Mouse (Mus musculus) embryonic fibroblast, embryonic 13.5 days (primary cell): ENCODE results near the gene Ston2. TPM values are rescaled to one million over a fixed set of nuclear protein-coding genes. Genes with fewer than 3 reads are reported as not detected.
A peak's percentile ranks its signal among the peaks of the same experiment; 100 is the strongest.

ENCODE experiments used
- H3K27ac ChIP-seq: 2 replicates; pipeline ENCODE4 v1.5.1; 2012; ENCODE audit warnings: low read length, control low read depth, inconsistent platforms; ENCODE audit not compliant: insufficient read depth
- H3K4me1 ChIP-seq: 2 replicates; pipeline ENCODE4 v1.6.1; 2011; ENCODE audit warnings: low read length; ENCODE audit not compliant: control insufficient read depth, insufficient read depth
- H3K4me3 ChIP-seq: 2 replicates; pipeline ENCODE4 v1.5.1; 2011; ENCODE audit warnings: mild to moderate bottlenecking, control low read depth, low read length; ENCODE audit not compliant: insufficient read depth
- CTCF ChIP-seq: IDR thresholded peaks from 2 replicates; pipeline ENCODE4 v1.5.1; 2011; ENCODE audit warnings: mild to moderate bottlenecking, control low read depth, low read length, moderate library complexity, borderline replicate concordance; ENCODE audit not compliant: insufficient read depth
- POLR2A ChIP-seq: IDR thresholded peaks from 2 replicates; pipeline ENCODE4 v1.6.1; 2011; ENCODE audit warnings: low read depth, mild to moderate bottlenecking, control low read depth, low read length, moderate library complexity
- polyA plus RNA-seq: library from polyadenylated mRNA; stranded (reverse); fragments of >200 nt; gene quantifications from 2 replicates; pipeline ENCODE4 v1.2.4, GENCODE M21; 2011; ENCODE audit warnings: low read depth; ENCODE audit not compliant: missing spikeins, insufficient read length

Ston2 gene
- polyA plus RNA-seq, 1 experiment = 1.8 TPM

GRCm38 (mm10) chr12:91638351-91638750 lies 149.8 kb downstream of the Ston2 start:
- Histone ChIP-seq H3K4me3 (no peak overlapping the region), H3K4me1 (0 out of 2 replicates have a peak, but pooled peaks cover 4% of the 10 kb centered on the region), H3K27ac (no peak overlapping the region)
- no peak for TF ChIP-seq POLR2A
- no peak for TF ChIP-seq CTCF

GRCm38 (mm10) chr12:91637136-91637909 lies 150.9 kb downstream of the Ston2 start:
- Histone ChIP-seq H3K4me3 (no peak overlapping the region), H3K27ac (no peak overlapping the region), H3K4me1 (0 out of 2 replicates have a peak, but pooled peaks cover 4% of the 10 kb centered on the region)
- TF ChIP-seq CTCF (no peak), POLR2A (no peak)

DNA sequence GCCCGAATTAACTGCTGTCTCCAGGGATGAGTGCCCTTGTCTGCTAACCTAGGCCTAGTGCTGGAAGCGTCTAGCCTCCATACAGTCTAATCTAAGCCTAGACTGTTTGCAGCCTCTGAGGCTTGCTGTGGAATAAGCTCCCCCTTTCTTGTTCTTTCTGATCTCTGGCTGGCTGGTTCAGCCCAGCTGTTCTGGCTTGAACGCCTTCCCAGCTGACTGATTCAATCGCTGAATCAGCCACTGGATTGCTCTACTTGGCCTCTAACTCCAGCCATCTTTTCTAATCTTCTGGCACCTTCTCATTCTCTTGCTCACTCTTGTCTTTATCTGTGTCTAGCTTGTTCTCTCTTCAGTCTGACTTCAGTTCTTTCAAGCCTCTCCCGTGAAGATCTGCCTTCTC lies 161.7 kb downstream of the Ston2 start:
- Histone ChIP-seq H3K4me3 (no peak overlapping the region), H3K4me1 (no peaks in the 10 kb centered on the region), H3K27ac (no peak overlapping the region)
- TF ChIP-seq CTCF = no peak
- TF ChIP-seq POLR2A = no peak

GRCm38 (mm10) chr12:91625013-91625412 lies 163.2 kb downstream of the Ston2 start:
- peak; percentile 33; the same call in 1 of the 2 replicates for TF ChIP-seq CTCF
- TF ChIP-seq POLR2A = no peak
- no peak overlapping the region for H3K4me3 ChIP-seq

GRCm38 (mm10) chr12:91609425-91609824 lies 178.8 kb downstream of the Ston2 start:
- Histone ChIP-seq H3K4me3 (no peak overlapping the region), H3K4me1 (no peaks in the 10 kb centered on the region), H3K27ac (no peak overlapping the region)
- TF ChIP-seq CTCF (no peak), POLR2A (no peak)

More at GRCm38 (mm10) chr12:91625013-91625412, 163.2 kb downstream of the Ston2 start:
- Histone ChIP-seq H3K4me1 (no peaks in the 10 kb centered on the region), H3K27ac (no peak overlapping the region)

- H3K4me1 ChIP-seq = no peaks in the 10 kb centered on the region
- H3K4me3 ChIP-seq = no peak overlapping the region
- TF ChIP-seq POLR2A (no peak), CTCF (no peak)
- H3K27ac ChIP-seq = no peak overlapping the region
Measured at GRCm38 (mm10) chr12:91607678-91608077, 180.5 kb downstream of the Ston2 start.

- Histone ChIP-seq H3K4me1 (no peaks in the 10 kb centered on the region), H3K4me3 (no peak overlapping the region), H3K27ac (no peak overlapping the region)
- TF ChIP-seq CTCF = no peak
- TF ChIP-seq POLR2A = no peak
Measured at GRCm38 (mm10) chr12:91606651-91607050, 181.5 kb downstream of the Ston2 start.

- Histone ChIP-seq H3K4me3 (no peak overlapping the region), H3K4me1 (no peaks in the 10 kb centered on the region), H3K27ac (no peak overlapping the region)
- no peak for TF ChIP-seq CTCF
- TF ChIP-seq POLR2A = no peak
Measured at GRCm38 (mm10) chr12:91604600-91604999, 183.6 kb downstream of the Ston2 start.

- no peak for TF ChIP-seq CTCF
- no peak for TF ChIP-seq POLR2A
- H3K27ac ChIP-seq = no peak overlapping the region
- no peak overlapping the region for H3K4me3 ChIP-seq
- no peaks in the 10 kb centered on the region; the same call in 1 of the 2 replicates for H3K4me1 ChIP-seq
Measured at GRCm38 (mm10) chr12:91592128-91592527, 196.1 kb downstream of the Ston2 start.

DNA sequence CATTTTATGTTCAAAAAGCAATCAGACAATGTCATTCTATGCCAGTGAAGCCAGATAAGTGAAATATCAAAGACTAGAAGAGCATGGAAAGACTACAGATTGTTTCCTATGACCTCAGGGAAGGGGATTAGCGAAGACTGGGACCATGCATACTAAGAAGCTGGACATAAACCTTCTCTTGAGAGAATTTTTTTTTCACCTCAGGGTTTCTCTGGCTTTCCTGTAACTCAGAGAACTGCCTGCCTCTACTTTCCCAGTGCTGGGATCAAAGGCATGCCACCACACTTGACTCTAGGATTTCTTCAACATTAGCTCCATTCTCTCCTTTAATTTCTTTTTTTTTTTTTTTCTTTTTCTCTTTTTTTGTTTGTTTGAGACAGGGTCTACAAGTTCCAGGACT lies 197.0 kb downstream of the Ston2 start:
- Histone ChIP-seq H3K4me1 (no peaks in the 10 kb centered on the region; the same call in 1 of the 2 replicates), H3K27ac (0 out of 2 replicates have a peak overlapping the region, but pooled peaks have one; percentile 13), H3K4me3 (no peak overlapping the region)
- TF ChIP-seq CTCF = no peak
- TF ChIP-seq POLR2A = no peak
